Mouse (Mus musculus) spleen, adult 2 months (tissue): ENCODE measurements at regions not wholly inside any gene's neighbourhood (a gene's known extent, or its start where the extent isn't known, plus 50 kb on each side); places are given as distances from the start of the nearest gene placed in this dataset.

Experiments used
- DNase-seq, 2 experiments: peaks; one replicate each; pipeline versions ENCODE4 v3.0.0 to v3.0.0-alpha.2; 2012 to 2021; ENCODE audit warnings: low spot score in 2 of 2, low read depth in 1 of 2
- H3K27ac ChIP-seq: fragments of 200-500 bp; 2 replicates; pipeline ENCODE4 v1.5.1; 2012; ENCODE audit warnings: low read length, inconsistent platforms; ENCODE audit not compliant: insufficient read depth
- H3K27me3 ChIP-seq: fragments of 200-500 bp; 2 replicates; pipeline ENCODE4 v1.6.1; 2012; ENCODE audit warnings: mild to moderate bottlenecking, moderate library complexity, low read length, inconsistent platforms; ENCODE audit not compliant: control insufficient read depth, insufficient read depth
- H3K36me3 ChIP-seq: fragments of 200-500 bp; 2 replicates; pipeline ENCODE4 v1.6.1; 2012; ENCODE audit warnings: mild to moderate bottlenecking, low read length, inconsistent platforms; ENCODE audit not compliant: control insufficient read depth, insufficient read depth
- H3K4me1 ChIP-seq: fragments of 200-500 bp; 2 replicates; pipeline ENCODE4 v1.6.1; 2011; ENCODE audit warnings: inconsistent platforms; ENCODE audit not compliant: control insufficient read depth, insufficient read depth, insufficient read length
- H3K4me3 ChIP-seq: fragments of 200-500 bp; 2 replicates; pipeline ENCODE4 v1.5.1; 2011; ENCODE audit warnings: mild to moderate bottlenecking, inconsistent platforms; ENCODE audit not compliant: insufficient read depth, insufficient read length; ENCODE audit errors: extremely low read depth
- CTCF ChIP-seq: fragments of 200-500 bp; IDR thresholded peaks from 2 replicates; pipeline ENCODE4 v1.5.1; 2011; ENCODE audit warnings: mild to moderate bottlenecking, inconsistent platforms; ENCODE audit not compliant: insufficient read depth, insufficient read length, insufficient replicate concordance; ENCODE audit errors: extremely low read depth
- POLR2A ChIP-seq: fragments of 200-500 bp; IDR thresholded peaks from 2 replicates; pipeline ENCODE4 v1.6.1; 2011; ENCODE audit warnings: low read depth, low read length, inconsistent platforms
- WGBS: fragments of 180-500 bp; shearing (Covaris S2); methylation state at CpG from one replicate; pipeline ENCODE4 v1.1.7; 2018; 5-methylcytosine and 5-hydroxymethylcytosine counted together

- WGBS, result 90% methylated on average over 8 of the region's 8 CpGs
- no peaks in the 10 kb centered on the region for H3K27me3 ChIP-seq
- H3K4me1 ChIP-seq, result no peaks in the 10 kb centered on the region
- H3K36me3 ChIP-seq, result no peaks in the 10 kb centered on the region
- TF ChIP-seq CTCF, result no peak
- no peak for TF ChIP-seq POLR2A
- H3K4me3 ChIP-seq, result no peak overlapping the region
- no peak overlapping the region for H3K27ac ChIP-seq
- no peak for DNase-seq
Measured at GRCm38 (mm10) chr16:87817590-87817989, 118.8 kb downstream of the Bach1 start.

GRCm38 (mm10) chr16:87834296-87834695 lies 135.6 kb downstream of the Bach1 start:
- no peaks in the 10 kb centered on the region for H3K36me3 ChIP-seq
- H3K27ac ChIP-seq, result no peak overlapping the region
- no peak overlapping the region for H3K4me3 ChIP-seq
- no peak for DNase-seq
- H3K27me3 ChIP-seq, result no peaks in the 10 kb centered on the region
- 81% methylated on average over 7 of the region's 7 CpGs for WGBS
- no peak for TF ChIP-seq CTCF
- no peak for TF ChIP-seq POLR2A
- H3K4me1 ChIP-seq, result no peaks in the 10 kb centered on the region

- DNase-seq, result peak in 1 of 2 experiments; percentile 36
- Histone ChIP-seq H3K4me3 (no peak overlapping the region), H3K27me3 (no peaks in the 10 kb centered on the region), H3K4me1 (no peaks in the 10 kb centered on the region), H3K27ac (no peak overlapping the region), H3K36me3 (no peaks in the 10 kb centered on the region)
- WGBS, result 14% methylated on average over 16 of the region's 16 CpGs
- TF ChIP-seq CTCF, result peak; percentile 52; the same call in 1 of the 2 replicates
- no peak for TF ChIP-seq POLR2A
Measured at GRCm38 (mm10) chr16:87840949-87841546, 142.3 kb downstream of the Bach1 start.
